Mouse (Mus musculus): Measurements from ENCODE around the gene Slc25a51.
"Not testable (repeated sequence)": the region's sequence is repeated elsewhere in the genome, so short reads cannot be mapped to it uniquely, and the experiment has no call there.

Slc25a51 gene

DNA sequence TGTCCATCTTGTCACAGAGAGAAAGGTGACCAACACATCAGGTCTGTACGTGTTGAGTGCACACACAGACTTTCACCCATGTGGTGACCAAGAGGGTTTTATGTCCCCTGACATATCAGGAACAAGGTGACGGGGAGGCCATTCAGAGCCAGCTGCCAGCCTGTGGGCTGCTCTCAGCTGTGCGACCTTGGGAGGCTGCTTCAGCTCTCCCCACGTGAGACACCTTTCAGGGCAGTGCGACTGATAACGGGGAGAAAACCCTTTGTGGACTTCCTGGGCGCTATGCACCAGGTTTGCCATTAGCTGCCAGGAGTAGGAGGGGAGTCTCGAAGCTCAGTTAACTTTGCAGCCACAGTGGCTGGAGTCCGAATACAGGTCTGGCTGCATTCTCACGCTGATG lies 14.1 kb upstream of the Slc25a51 start:
- DNase-seq: no peak

GRCm38 (mm10) chr4:45421519-45422260 lies 13.1 kb upstream of the Slc25a51 start:
- no peak for DNase-seq

GRCm38 (mm10) chr4:45420733-45421132 lies 12.2 kb upstream of the Slc25a51 start:
- no peak for DNase-seq

DNA sequence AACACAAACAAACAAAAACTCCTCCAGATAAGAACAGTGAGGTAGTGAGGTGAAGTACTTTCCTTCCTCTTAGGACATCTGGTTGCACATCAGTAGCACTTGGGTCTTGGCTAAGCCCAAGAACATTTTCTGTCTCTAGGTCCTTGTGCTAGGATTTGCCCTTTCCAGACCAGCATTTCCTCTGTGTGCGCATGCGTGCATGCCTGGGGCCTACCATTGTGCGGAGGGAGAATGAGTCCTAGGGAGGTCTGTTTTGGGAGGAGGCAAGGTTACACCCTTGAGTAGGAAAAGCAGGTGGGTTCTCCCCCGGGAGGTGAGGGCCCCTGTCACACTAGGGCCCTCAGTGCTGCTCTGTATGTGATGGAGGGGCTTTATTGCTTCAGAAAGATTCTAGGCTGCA lies 10.5 kb upstream of the Slc25a51 start:
- DNase-seq: no peak

DNA sequence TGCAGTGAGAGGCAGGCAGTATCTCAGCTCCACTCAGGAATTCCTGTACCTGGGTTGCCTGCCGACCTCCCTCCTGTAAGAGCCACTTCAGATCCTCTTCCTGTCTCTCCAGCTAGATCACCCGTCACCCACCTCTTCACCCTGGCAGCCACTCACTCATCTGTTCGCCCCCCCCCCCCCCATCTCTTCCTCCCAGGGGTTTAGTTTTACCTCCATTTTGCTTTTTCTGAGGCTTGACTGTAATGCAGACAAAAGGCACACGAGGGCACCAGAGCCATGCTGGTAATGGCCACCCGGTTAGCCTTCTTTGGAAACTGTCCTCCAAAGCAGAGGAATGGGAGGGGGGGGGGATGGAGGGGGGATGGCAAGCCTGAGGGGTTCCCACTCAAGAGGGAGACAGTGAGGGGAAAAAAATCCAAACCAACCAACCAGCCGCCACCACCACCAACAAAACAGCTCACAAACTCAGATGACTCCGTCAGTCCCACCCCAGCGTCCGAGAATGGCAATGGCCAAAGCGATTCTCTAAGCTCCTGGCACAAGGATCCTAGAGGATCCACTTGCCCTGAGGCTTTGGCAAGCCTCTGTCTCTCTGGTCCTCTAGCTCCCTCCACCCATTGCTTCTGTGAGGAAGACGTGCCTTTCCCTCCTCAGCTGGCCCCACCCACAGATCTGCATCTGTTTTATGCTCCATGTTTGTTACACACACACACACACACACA lies 9.8 kb upstream of the Slc25a51 start:
- DNase-seq: peak; percentile 79

GRCm38 (mm10) chr4:45416314-45416713 lies 7.7 kb upstream of the Slc25a51 start:
- DNase-seq: no peak

GRCm38 (mm10) chr4:45413674-45414338 lies 5.2 kb upstream of the Slc25a51 start:
- no peak for DNase-seq

- DNase-seq: no peak
Measured at GRCm38 (mm10) chr4:45412433-45413192, 4.0 kb upstream of the Slc25a51 start.

DNA sequence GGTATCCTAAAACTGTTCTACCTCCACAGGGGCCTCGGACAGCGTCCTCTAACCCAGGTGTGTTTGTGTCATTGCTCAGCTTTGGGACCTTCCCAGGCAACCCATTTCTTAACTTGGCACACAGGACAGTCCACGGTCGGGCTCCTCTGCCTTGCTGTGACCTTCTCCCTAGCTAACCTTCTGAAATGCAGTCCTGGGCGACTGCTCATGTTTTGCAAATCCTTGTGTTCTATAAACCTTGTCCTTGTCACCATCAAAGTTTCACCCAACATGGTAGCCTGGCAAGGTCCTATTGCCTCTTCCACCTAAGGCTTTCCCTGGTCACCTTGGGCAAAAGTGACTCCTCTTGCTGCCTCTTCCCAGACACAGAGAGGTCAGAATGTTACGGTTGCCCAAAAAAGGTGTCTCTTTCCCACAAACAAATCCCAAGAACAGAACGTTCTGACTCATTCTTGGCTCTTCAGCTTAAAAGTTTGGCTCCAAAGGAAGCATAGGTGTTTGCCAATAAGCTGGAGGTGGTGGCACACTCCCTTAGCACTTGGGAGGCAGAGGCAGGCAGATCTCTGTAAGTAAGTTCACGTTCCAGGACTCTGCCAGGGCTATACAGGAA lies 2.7 kb upstream of the Slc25a51 start:
- DNase-seq: no peak

- peak; percentile 83 for DNase-seq
Measured at GRCm38 (mm10) chr4:45409270-45409669, 704 bp upstream of the Slc25a51 start.

DNA sequence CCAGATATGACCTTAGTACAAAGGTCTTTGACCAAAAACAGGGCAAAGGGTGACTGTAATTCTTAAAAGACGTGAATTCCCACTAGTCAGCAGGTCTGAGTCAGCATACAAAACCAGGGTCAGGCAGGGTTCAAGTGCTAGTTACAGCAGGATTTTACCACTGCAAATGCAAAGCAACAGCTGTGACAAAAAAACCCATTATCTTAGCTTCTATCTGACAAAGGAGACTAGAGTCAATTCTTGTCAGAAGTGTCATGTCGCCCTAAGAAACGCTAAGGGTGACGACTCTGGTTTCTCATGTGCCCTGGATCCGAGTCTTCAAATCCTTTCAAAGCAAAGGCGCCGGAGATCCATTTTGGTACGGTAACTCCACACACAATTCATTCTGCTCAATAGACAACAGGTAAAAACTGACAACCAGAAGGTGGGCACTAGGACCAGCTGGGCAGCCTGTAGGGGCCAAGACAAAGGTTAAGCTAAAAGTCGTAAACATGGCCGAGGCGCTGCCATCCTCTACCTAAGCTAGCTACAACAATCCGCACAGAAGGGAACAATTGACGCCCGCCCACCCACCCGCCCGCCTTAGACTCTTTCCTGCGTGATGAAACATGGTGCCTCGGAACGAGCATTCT lies 747 bp downstream of the Slc25a51 start:
- DNase-seq: peak; percentile 55

DNA sequence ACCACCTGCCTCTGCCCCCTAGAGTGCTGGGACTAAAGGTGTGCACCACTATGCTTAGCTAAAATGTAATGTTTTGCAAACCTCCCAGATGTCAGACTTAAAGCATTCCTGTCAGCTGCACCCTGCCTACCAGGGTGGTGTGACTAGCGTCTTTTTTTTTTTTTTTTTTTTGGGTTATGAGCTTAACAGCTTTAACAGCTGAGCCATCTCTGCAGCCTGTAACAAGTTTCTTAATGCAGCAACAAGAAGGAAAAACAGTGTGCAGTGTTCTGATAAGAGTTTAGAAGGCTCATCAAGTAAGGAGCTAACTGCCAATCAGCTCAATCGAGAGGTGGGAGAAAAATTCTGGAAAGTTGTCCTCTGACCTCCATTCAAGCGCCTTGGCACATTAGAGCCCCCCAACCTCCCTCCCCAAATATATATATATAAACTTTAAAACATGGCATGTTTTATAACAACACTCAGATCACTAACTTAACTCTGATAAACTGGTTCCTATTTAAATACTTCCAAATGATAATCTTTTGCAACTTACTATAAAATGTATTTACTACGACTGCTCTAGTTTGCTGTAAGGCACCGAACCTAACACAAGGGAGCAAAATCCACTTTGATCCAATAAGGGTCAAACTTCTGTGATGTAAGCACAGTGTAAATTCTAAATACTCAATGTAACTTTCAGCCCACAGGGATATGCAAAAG lies 1.4 kb downstream of the Slc25a51 start:
- DNase-seq: no peak

DNA sequence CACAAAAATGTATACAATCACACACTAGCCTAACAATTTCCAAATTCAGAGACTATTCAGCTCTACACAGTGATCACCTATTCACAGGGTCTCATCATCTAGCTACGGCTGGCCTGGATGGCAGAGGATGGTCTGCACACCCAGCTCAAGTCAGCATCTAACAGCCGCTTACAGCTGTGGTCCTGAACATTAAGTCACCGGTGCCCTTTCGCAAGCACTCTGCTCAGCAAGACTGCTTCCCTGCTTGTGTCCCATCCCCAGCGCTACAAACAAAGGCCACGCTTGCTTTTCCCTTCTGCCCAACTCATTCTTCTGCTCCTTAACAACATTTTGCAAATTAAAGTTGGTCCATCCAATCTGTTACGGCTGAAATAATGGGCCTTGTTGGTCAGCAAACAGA lies 2.2 kb downstream of the Slc25a51 start:
- no peak for DNase-seq

GRCm38 (mm10) chr4:45405315-45405714 lies 3.3 kb downstream of the Slc25a51 start:
- no peak for DNase-seq

DNA sequence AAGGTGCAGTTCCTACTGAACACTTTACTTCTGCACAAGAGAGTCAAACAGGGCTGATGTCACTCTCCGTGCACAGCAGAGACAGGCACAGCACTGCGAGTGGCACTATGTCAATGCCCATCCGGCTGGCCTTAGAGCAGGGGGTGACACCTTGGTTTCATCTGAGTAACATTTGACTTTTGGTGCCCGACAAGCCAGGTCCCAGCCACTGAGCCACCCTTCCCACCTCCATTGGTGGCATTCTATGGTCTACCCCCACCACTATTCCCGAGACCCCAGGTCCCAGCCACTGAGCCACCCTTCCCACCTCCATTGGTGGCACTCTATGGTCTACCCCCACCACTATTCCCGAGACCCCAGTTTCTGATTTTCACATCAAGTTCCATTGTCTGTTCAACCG lies 4.5 kb downstream of the Slc25a51 start:
- no peak for DNase-seq

- no peak for DNase-seq
Measured at GRCm38 (mm10) chr4:45403499-45403878, 5.1 kb downstream of the Slc25a51 start.

GRCm38 (mm10) chr4:45402878-45403498 lies 5.6 kb downstream of the Slc25a51 start:
- DNase-seq: no peak

- no peak for DNase-seq
Measured at GRCm38 (mm10) chr4:45402281-45402680, 6.3 kb downstream of the Slc25a51 start.

GRCm38 (mm10) chr4:45399421-45400210 lies 8.9 kb downstream of the Slc25a51 start:
- no peak for DNase-seq

DNA sequence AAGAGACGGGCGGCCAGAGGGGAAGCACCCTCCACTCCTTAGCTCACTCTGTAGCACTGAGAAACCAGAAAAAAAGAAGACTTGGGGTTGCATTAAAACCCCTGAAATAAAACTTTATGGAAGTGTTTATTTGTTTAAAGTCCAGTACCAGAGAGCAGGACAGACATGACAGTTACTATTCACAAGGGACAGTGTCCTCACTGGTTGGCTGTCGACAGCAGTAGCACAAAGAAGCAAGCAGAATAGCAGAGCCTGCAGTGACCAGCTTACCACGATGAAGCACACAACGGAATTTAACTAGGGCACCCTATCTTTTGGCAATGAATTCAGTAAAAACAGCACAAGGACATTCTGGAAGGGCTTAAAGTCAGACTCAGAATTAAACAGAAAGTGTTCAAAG lies 10.3 kb downstream of the Slc25a51 start:
- DNase-seq: not testable (repeated sequence)
